Mouse (Mus musculus): ENCODE measurements around the gene Csmd2.

GRCm38 (mm10) chr4:128099515-128099914, 111.9 kb downstream of the Csmd2 start:
- TF ChIP-seq HCFC1 (IDR thresholded peaks at IDR 0.05; ENCODE audit: borderline replicate concordance, insufficient read depth, low read length) (no peak), ZC3H11A (IDR thresholded peaks at IDR 0.05; ENCODE audit: borderline replicate concordance, low read depth, low read length) (no peak)
